Mouse (Mus musculus): ENCODE results near the gene Cradd. TPM values are rescaled to one million over a fixed set of nuclear protein-coding genes. Genes with fewer than 3 reads are reported as not detected.

Cradd gene
- polyA plus RNA-seq, 1 experiment from 2014 or later, result 10.4 TPM

DNA sequence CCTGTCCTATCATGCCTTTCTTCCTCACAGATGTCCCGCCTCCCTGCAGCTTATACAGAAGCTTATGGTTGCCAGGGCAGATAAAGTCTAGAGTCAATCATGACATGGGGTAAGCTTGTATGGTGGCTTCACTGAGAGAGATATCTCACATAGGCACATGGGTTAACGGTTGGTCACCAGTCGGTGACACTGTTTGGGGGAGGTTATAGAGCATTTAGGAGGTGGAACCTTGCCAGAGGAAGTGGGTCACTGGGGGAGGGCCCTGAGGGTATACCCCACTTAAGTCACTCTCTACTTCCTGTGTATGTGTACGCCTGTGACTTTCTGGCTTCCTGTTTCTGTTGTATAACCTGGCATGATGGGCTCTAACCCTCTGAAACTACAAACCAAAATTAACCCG lies 128.2 kb downstream of the Cradd start:
- 82% methylated on average over 5 of the region's 5 CpGs for whole genome bisulfite sequencing
- no peaks in the 10 kb centered on the region for H3K9me3 ChIP-seq (ENCODE audit: control insufficient read depth, low read length)

DNA sequence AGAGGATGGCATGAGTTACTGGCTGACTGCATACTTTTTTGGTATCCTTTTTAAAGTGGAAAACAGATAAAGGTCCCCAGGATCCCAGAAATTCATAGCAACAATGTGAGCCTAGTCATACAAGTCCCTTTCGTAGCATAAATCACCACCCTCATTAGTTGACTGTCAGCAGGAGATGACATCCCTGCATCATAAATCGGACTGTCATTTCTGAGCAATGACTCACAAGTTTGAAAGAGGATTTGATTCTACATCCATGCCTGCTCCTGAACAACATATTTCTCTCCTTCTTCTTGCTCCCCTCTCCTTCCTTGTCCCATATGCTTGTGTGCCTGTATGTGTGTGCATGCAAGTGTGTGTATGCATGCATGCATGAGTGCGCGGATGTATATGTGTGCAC lies 129.2 kb downstream of the Cradd start:
- H3K4me3 ChIP-seq (ENCODE audit: low read depth, low read length), result no peak overlapping the region
- ATAC-seq (ENCODE audit: low read depth), result no peak
- WGBS, result 83% methylated on average over 4 of the region's 4 CpGs
- H3K9me3 ChIP-seq (ENCODE audit: control insufficient read depth, low read length), result no peaks in the 10 kb centered on the region
- H3K36me3 ChIP-seq (ENCODE audit: control insufficient read depth, insufficient read depth, low read length), result no peaks in the 10 kb centered on the region
- H3K9ac ChIP-seq (ENCODE audit: low read depth, low read length), result no peak overlapping the region
- peaks cover 16% of the 10 kb centered on the region for H3K4me1 ChIP-seq (ENCODE audit: control insufficient read depth, insufficient read depth, low read length)
- H3K27me3 ChIP-seq (replicated peaks; ENCODE audit: control insufficient read depth, insufficient read depth, low read length), result no peaks in the 10 kb centered on the region
- H3K27ac ChIP-seq (replicated peaks; ENCODE audit: low read depth, low read length), result no peak overlapping the region
- no peak overlapping the region for H3K4me2 ChIP-seq (ENCODE audit: low read depth, low read length)
- DNase-seq (ENCODE audit: low spot score), result no peak

More for the DNA sequence above, 128.2 kb downstream of the Cradd start:
- H3K4me2 ChIP-seq (ENCODE audit: low read depth, low read length), result no peak overlapping the region
- ATAC-seq (ENCODE audit: low read depth) (no peak), DNase-seq (ENCODE audit: low spot score) (no peak)
- H3K27ac ChIP-seq (replicated peaks; ENCODE audit: low read depth, low read length), result no peak overlapping the region
- H3K4me3 ChIP-seq (ENCODE audit: low read depth, low read length), result no peak overlapping the region
- no peaks in the 10 kb centered on the region for H3K36me3 ChIP-seq (ENCODE audit: control insufficient read depth, insufficient read depth, low read length)
- H3K27me3 ChIP-seq (replicated peaks; ENCODE audit: control insufficient read depth, insufficient read depth, low read length), result no peaks in the 10 kb centered on the region
- peaks cover 20% of the 10 kb centered on the region for H3K4me1 ChIP-seq (ENCODE audit: control insufficient read depth, insufficient read depth, low read length)
- H3K9ac ChIP-seq (ENCODE audit: low read depth, low read length), result no peak overlapping the region

DNA sequence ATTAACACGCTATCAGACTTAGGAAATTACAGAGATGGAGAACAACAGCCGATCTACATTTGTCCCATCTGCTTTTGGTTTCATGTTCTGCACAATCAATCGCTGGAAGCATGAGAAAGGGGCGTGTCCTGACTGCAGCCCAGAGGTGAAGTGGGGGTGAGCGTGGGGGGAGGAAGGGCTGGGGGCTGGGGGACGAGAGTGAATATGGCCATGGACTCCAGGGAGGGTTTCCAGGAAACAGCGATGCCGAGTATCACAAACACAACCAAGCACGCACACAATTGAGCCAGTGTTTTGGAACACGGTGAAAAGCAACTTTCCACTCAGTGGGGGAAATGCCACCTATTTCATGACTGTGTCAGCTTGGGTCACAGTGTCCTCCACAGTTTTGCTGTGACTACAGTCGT lies 130.1 kb downstream of the Cradd start:
- no peak overlapping the region for H3K27ac ChIP-seq (replicated peaks; ENCODE audit: low read depth, low read length)

DNA sequence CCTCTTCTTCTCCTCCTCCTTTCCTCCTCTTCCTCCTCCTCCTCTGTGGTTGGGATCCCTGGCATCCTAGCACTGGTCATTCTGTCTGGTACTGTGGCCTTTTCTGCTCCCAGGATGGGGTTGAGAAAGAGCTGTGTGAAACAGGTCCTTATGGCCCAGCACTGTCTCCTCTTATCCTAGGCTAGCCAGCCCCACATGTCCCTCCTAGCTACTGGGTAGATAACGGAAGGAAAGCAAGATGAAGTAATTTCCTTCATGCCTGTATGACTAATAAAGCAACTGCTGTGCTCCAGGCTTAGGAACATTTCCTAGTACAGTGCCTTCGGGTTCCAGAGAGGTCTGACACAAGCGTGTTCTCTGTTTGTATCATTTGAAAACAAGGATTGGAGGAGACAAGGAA lies 132.1 kb downstream of the Cradd start:
- ATAC-seq (ENCODE audit: low read depth) (no peak), DNase-seq (ENCODE audit: low spot score) (no peak)
- no peaks in the 10 kb centered on the region for H3K27me3 ChIP-seq (replicated peaks; ENCODE audit: control insufficient read depth, insufficient read depth, low read length)
- no peaks in the 10 kb centered on the region for H3K36me3 ChIP-seq (ENCODE audit: control insufficient read depth, insufficient read depth, low read length)
- no peak overlapping the region for H3K27ac ChIP-seq (replicated peaks; ENCODE audit: low read depth, low read length)
- peaks cover 16% of the 10 kb centered on the region for H3K4me1 ChIP-seq (ENCODE audit: control insufficient read depth, insufficient read depth, low read length)
- no peak overlapping the region for H3K4me2 ChIP-seq (ENCODE audit: low read depth, low read length)
- H3K9ac ChIP-seq (ENCODE audit: low read depth, low read length), result no peak overlapping the region
- H3K4me3 ChIP-seq (ENCODE audit: low read depth, low read length), result no peak overlapping the region
- 50% methylated on average over 3 of the region's 3 CpGs for WGBS
- 0 out of 2 replicates have a peak, but pooled peaks cover 2% of the 10 kb centered on the region for H3K9me3 ChIP-seq (ENCODE audit: control insufficient read depth, low read length)

More for the DNA sequence above, 130.1 kb downstream of the Cradd start:
- Histone ChIP-seq H3K4me1 (ENCODE audit: control insufficient read depth, insufficient read depth, low read length) (peaks cover 16% of the 10 kb centered on the region), H3K4me2 (ENCODE audit: low read depth, low read length) (peak overlapping the region; percentile 36), H3K9me3 (ENCODE audit: control insufficient read depth, low read length) (0 out of 2 replicates have a peak, but pooled peaks cover 2% of the 10 kb centered on the region), H3K9ac (ENCODE audit: low read depth, low read length) (no peak overlapping the region; the same call in 1 of the 2 replicates), H3K36me3 (ENCODE audit: control insufficient read depth, insufficient read depth, low read length) (no peaks in the 10 kb centered on the region), H3K4me3 (ENCODE audit: low read depth, low read length) (0 out of 2 replicates have a peak overlapping the region, but pooled peaks have one; percentile 0), H3K27me3 (replicated peaks; ENCODE audit: control insufficient read depth, insufficient read depth, low read length) (no peaks in the 10 kb centered on the region)
- DNase-seq (ENCODE audit: low spot score), result no peak
- WGBS, result 23% methylated on average over 11 of the region's 11 CpGs
- ATAC-seq (ENCODE audit: low read depth), result no peak

DNA sequence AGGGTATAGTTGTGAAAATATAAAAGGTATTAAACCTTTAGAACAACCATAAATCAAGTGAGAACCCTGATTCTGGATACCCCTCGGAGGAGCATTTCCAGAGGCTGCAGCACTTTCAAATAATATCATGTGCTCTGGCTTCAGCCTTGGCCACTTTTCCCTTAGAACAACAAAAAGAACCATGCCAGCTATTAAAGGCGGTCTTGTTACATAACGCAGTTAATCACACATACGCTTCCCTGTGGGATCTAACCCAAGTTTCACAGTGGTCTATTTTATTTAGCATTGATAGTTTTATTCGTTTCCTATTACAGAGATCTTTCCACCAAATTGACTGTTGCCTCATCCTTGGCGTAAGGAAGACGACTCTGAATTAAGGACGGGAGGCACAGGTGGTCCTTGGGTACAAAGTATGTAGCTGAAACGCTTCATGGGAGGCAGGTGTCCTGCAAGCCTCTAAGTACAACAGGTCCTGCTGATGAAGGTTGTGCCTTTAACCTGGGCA lies 132.7 kb downstream of the Cradd start:
- H3K27me3 ChIP-seq (replicated peaks; ENCODE audit: control insufficient read depth, insufficient read depth, low read length), result no peaks in the 10 kb centered on the region
- no peak overlapping the region for H3K4me2 ChIP-seq (ENCODE audit: low read depth, low read length)
- H3K4me3 ChIP-seq (ENCODE audit: low read depth, low read length), result no peak overlapping the region
- H3K4me1 ChIP-seq (ENCODE audit: control insufficient read depth, insufficient read depth, low read length), result peaks cover 16% of the 10 kb centered on the region
- no peak overlapping the region for H3K9ac ChIP-seq (ENCODE audit: low read depth, low read length)
- WGBS, result 81% methylated on average over 9 of the region's 9 CpGs
- H3K27ac ChIP-seq (replicated peaks; ENCODE audit: low read depth, low read length), result no peak overlapping the region
- DNase-seq (ENCODE audit: low spot score), result no peak
- H3K36me3 ChIP-seq (ENCODE audit: control insufficient read depth, insufficient read depth, low read length), result no peaks in the 10 kb centered on the region
- ATAC-seq (ENCODE audit: low read depth), result no peak
- H3K9me3 ChIP-seq (ENCODE audit: control insufficient read depth, low read length), result 0 out of 2 replicates have a peak, but pooled peaks cover 2% of the 10 kb centered on the region

DNA sequence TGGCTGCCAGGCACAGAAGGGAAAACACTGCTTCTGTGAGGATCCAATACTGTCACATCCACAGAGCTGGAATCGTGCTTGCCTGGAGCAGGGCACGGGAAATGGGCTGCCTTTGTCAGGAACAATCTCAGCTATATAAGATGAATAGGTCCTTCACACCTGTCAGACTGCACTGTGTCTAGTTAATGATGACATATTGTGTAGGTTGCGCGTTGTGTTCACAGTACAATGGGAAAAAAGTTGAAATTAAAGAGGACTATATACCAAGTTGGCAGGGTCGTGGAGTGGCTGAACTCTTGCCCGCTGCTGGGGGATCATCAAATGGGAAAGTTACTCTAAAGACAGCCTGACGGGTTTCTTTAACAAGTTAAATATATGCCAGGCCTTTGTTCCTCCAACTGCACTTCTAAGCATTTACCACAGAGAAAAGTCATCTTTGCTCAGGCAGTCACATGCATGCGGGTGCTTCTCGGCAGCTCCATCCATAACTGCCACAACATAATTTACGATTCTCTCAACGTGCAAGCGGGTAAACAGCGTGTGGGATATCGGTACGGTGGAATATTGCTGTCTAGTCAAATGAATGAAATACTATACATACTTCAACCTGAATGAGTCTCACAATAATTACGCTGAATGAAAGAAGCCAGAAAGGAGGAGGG lies 134.3 kb downstream of the Cradd start:
- WGBS, result 83% methylated on average over 16 of the region's 16 CpGs
- H3K27ac ChIP-seq (replicated peaks; ENCODE audit: low read depth, low read length), result no peak overlapping the region
- no peak for DNase-seq (ENCODE audit: low spot score)

DNA sequence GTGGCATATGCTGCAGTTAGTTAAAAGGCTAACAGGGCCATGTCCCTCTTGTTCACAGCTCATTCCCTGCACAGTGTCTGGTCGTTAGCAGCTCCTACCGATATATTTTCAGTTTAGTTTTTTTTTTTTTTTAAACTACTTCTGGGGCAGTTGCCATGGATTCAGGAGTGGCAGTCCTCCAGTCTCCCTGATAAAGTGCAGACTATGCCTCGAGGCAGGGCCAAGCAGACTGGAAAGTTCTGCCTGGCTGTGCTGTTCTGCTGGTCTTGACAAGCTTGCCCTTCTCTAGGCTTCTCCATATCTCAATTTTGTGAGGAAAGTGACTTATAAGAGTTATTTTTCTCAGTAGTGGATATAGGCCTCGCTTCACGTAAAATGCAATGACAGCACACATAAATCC lies 139.7 kb downstream of the Cradd start:
- 72% methylated on average over 5 of the region's 5 CpGs for WGBS
- no peak overlapping the region for H3K4me3 ChIP-seq (ENCODE audit: low read depth, low read length)
- H3K4me2 ChIP-seq (ENCODE audit: low read depth, low read length), result no peak overlapping the region
- ATAC-seq (ENCODE audit: low read depth), result no peak
- 0 out of 2 replicates have a peak, but pooled peaks cover 2% of the 10 kb centered on the region for H3K9me3 ChIP-seq (ENCODE audit: control insufficient read depth, low read length)
- no peak overlapping the region for H3K9ac ChIP-seq (ENCODE audit: low read depth, low read length)
- no peaks in the 10 kb centered on the region for H3K27me3 ChIP-seq (replicated peaks; ENCODE audit: control insufficient read depth, insufficient read depth, low read length)
- DNase-seq (ENCODE audit: low spot score), result no peak
- H3K36me3 ChIP-seq (ENCODE audit: control insufficient read depth, insufficient read depth, low read length), result no peaks in the 10 kb centered on the region
- no peak overlapping the region for H3K27ac ChIP-seq (replicated peaks; ENCODE audit: low read depth, low read length)
- H3K4me1 ChIP-seq (ENCODE audit: control insufficient read depth, insufficient read depth, low read length), result no peaks in the 10 kb centered on the region; the same call in 1 of the 2 replicates

More for the DNA sequence above, 134.3 kb downstream of the Cradd start:
- Histone ChIP-seq H3K36me3 (ENCODE audit: control insufficient read depth, insufficient read depth, low read length) (no peaks in the 10 kb centered on the region), H3K4me1 (ENCODE audit: control insufficient read depth, insufficient read depth, low read length) (peaks cover 16% of the 10 kb centered on the region), H3K9me3 (ENCODE audit: control insufficient read depth, low read length) (0 out of 2 replicates have a peak, but pooled peaks cover 2% of the 10 kb centered on the region), H3K27me3 (replicated peaks; ENCODE audit: control insufficient read depth, insufficient read depth, low read length) (no peaks in the 10 kb centered on the region), H3K4me2 (ENCODE audit: low read depth, low read length) (no peak overlapping the region), H3K4me3 (ENCODE audit: low read depth, low read length) (no peak overlapping the region), H3K9ac (ENCODE audit: low read depth, low read length) (no peak overlapping the region)
- ATAC-seq (ENCODE audit: low read depth), result no peak

DNA sequence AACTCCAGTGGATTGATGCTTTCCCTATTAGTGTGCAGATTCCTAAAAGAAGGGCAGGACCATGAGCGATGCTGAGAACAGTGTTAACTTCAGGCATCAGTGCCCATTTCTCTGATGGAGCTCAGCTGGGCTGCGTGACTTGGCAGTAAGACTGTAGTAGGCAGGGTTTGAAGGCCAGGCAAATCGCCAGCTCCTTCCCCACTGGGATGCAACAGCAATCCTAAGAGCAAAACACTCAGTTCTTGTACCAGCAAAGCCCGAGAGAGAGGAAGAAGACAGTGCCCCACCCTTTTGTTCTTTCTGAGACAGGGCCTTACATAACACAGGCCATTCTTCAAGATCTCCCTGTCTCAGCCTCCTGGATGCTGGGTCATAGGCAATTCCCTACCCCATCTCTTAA lies 140.9 kb downstream of the Cradd start:
- H3K27ac ChIP-seq (replicated peaks; ENCODE audit: low read depth, low read length), result no peak overlapping the region
- ATAC-seq (ENCODE audit: low read depth) (peak; percentile 71; the same call in 1 of the 2 replicates), DNase-seq (ENCODE audit: low spot score) (peak; percentile 88)
- no peaks in the 10 kb centered on the region; the same call in 1 of the 2 replicates for H3K4me1 ChIP-seq (ENCODE audit: control insufficient read depth, insufficient read depth, low read length)
- H3K4me3 ChIP-seq (ENCODE audit: low read depth, low read length), result no peak overlapping the region
- H3K4me2 ChIP-seq (ENCODE audit: low read depth, low read length), result no peak overlapping the region
- no peaks in the 10 kb centered on the region for H3K36me3 ChIP-seq (ENCODE audit: control insufficient read depth, insufficient read depth, low read length)
- H3K9ac ChIP-seq (ENCODE audit: low read depth, low read length), result no peak overlapping the region
- no peaks in the 10 kb centered on the region for H3K9me3 ChIP-seq (ENCODE audit: control insufficient read depth, low read length)
- 32% methylated on average over 4 of the region's 4 CpGs for WGBS
- H3K27me3 ChIP-seq (replicated peaks; ENCODE audit: control insufficient read depth, insufficient read depth, low read length), result no peaks in the 10 kb centered on the region

All from embryonic facial prominence, embryonic 14.5 days (tissue).